Mouse (Mus musculus) Muller cell, postnatal 12 days (primary cell): ENCODE measurements around the gene Trim7.
"Not testable (repeated sequence)": the region's sequence is repeated elsewhere in the genome, so short reads cannot be mapped to it uniquely, and the experiment has no call there.

Source experiments
- DNase-seq: peaks from one replicate; pipeline ENCODE4 v3.0.0-alpha.2; 2015; ENCODE audit errors: inconsistent ontology term

Gene Trim7

DNA sequence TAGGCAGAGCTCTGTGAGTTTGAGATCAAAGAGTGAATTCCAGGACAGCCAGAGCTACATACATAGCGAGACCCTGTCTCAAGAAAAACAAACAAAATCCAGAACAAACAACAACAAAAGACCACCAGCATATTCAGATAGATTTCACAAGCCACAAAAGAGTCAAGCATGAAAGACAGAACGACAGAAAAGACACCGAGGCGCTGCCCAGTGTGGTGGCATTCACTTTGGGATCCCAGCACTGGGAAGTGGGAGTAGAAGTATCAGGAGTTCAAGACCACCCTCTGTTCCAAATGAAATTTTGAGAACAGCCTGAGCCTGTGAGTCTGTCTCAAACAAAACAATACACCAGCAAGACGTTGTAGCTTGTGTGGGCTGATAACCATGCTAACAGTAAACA, 20.9 kb downstream of the Trim7 start:
- no peak for DNase-seq

DNA sequence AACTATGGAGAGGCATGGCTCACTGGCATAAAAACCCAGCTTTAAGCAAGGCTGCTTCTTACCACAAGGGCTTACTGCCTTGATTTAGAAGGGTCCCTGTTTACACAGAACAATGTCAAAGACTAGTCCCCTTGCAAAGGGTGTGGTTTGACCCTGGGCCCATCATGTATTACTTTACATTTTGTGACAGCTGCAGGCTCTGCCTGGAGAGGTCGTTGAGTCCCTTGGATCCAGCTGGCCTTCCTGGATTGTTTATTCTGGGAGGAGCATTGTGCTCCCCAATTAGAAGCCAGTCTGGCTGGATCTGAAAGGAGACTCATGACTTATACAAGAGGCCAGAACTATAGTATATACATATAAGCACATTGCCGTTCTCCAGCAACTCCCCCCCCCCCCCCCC, 24.3 kb downstream of the Trim7 start:
- DNase-seq: no peak

DNA sequence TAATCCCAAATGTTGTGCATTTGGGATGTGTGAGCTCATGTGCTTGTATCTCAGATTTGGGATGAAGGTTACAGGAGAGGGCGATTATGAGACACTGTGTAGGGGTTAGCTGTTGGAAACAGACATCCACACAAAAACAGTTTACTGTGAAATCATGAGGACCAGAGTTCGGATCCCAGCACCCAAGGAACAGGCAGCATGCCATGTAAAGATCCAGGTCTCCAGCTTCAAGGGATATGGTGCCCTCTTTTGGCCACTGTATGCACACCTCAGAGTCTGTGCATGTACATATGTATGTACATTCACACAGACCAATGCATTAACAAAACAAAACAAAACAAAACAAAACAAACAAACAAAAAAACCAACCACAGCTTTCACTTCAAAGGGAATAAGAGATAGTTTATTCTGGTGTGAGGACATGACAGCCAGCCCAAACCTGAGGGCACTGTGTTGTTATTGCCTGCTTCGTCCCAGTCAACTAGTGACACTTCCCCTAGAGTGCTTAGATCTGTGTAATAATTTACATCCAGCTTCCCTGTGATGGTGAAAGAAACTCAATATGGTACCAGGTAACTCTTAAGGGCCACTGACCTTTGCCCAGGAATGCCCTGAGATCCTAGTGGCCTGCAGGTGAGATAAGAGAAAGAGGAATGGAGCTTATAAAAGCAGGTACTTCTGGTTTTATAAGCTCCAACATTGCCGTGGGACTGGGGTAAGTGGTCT, 25.5 kb downstream of the Trim7 start:
- no peak for DNase-seq

DNA sequence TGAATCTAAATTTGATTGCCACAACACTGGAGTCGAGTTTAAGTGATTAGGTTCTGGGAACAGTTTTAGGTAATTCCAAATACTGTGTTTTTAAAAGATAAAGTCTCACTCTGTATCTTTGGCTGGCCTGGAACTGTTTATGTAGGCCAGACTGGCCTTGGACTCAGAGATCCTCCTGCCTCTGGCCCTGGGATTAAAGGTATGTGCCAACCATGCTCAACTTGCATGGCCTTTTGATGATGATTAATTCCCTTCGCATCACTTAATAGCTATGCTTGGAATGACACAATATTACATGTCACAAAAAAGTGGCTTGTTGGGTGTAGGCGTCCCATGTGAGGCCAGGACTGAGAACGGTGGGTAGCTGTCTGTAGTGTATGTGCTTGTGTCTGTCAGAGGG, 26.2 kb downstream of the Trim7 start:
- DNase-seq: peak; percentile 48

DNA sequence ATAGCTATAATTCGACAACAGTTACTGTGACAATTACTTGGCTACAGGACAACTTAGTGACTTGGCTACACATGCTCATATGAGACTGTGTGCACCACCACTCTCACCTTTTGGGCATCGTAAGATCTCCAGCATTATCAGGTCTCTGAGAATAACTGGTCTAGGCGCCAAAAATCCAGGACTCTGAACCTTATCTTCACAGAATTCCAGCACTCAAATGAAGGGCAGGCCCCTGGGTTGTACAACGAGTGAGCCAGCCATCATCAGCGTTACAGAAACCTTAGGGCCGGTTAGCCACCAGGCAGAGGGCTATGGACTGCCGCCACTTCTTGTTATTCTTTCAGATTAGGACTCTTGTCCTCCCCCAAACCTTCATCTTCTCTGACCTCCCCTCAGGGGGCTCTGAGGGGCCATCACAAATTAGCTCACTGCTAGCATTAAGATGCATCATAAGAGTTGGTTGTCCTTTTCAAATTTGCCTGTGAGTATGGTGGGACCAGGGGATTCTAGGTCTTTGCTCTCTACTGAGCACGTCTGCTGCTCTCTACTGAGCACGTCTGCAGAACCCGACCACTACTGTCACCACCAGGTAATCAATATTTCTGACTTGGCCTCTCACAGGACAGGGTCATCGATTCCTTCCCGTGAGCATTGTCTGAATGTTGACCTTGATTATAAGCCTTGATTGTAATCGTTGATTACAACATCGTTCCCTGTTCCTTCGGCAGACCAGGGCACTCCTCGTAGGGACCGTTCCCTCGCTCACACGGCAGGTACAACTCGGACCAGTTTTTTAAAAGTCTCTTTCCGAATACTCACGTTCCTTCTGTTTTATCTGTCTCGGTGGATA, 26.9 kb downstream of the Trim7 start:
- no peak for DNase-seq

DNA sequence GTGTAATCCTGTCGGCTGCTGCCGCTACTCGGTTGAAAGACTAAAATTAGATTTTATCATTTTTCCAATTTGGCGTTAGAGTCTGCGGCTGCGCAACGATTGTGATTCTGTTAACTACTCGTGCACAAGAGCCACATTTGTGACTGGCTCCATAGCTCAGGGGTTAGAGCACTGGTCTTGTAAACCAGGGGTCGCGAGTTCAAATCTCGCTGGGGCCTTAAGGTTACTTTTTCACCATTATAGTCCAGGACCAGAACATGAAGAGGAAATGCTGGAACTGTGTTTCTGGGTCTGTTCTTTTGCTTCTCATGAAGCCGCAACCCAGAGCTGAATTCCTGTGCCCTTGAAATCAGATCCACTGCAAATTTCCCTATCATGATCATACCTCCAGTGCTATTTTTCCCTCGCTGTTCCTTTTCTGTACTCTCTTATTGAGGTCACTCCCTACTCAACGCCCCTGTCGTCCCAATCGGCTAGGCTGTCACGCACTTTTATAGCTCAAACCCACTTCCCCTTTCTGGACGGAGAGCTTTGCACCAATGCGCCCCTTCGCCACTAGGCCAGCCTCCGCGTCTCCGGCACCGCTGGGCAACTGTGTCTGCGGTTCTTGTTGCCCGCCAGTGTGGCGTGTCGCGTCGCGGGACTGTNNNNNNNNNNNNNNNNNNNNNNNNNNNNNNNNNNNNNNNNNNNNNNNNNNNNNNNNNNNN, 27.7 kb downstream of the Trim7 start:
- DNase-seq: peak; percentile 92

DNA sequence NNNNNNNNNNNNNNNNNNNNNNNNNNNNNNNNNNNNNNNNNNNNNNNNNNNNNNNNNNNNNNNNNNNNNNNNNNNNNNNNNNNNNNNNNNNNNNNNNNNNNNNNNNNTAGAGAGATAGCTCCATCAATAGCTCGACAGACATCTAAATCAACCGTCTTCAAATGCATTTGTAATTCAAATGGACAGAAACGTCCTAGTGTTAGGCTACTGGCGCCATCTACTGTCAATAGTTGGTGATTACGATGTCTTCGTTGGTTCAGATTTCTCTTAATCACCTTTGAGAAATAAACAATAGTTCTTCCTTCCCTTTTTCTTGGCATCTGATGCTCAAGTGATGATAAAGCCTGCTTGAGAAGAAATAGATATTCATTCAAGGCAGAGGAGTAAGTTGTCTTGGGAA, 33.1 kb downstream of the Trim7 start:
- DNase-seq: peak; percentile 46

DNA sequence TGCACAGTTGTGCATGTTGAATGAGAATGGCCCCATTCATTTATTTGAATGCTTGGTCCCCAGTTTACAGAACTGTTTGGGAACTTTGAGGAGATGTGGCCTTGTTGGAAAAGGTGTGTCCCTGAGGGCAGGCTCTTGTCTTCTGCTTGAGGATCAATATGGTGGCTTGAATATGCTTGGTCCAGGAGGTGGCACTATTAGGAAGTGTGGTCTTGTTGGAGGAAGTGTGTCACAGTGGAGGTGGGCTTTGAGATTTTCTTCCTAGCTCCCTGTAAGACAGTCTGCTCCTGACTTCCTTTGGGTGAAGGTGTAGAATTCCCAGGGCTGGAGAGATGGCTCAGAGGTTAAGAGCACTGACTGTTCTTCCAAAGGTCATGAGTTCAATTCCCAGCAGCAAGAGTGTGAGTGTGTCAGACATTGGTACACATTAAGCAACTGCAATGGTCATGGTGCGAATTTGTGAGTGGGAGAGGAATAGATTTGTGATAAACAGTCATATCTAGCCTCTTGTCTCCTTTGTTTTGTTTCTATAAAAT, 36.9 kb downstream of the Trim7 start:
- no peak for DNase-seq

DNA sequence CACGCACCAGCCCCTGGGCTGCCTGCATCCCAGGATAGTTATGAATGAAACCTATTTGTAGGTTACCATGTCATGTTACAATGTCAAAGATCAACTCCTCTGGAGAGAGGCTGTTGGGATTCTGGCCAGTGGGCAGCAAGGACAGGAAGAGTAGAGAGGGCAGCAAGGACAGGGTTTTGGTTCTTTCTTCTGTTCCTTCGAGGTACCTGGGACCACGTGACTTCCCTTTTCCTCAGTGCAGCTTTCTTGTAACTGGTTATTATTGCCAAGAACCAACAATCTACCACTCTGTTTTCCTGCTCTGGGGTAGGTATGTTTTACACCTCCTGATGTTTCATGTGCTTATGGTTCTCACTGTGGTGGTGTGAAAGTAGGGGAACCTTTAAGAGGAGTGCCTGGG, 37.9 kb downstream of the Trim7 start:
- no peak for DNase-seq

DNA sequence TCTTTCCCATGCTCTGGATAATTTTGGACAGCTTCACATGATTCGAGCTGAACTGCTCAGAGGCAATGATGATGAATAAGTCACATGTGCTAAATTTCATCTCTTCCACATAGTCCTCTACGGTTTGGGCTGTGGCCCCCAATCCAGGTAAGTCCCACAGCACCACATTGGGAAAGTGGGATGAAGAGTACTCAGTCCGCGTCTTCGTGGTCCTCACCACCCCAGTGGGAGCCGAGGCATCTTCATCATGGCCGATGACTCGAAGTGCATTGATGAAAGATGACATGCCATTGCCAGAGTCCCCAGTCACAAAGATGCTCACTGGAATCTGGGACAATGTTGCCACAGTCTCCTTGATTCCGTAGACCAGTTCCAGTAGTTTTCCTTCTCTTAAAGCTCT, 40.5 kb downstream of the Trim7 start:
- DNase-seq: no peak

DNA sequence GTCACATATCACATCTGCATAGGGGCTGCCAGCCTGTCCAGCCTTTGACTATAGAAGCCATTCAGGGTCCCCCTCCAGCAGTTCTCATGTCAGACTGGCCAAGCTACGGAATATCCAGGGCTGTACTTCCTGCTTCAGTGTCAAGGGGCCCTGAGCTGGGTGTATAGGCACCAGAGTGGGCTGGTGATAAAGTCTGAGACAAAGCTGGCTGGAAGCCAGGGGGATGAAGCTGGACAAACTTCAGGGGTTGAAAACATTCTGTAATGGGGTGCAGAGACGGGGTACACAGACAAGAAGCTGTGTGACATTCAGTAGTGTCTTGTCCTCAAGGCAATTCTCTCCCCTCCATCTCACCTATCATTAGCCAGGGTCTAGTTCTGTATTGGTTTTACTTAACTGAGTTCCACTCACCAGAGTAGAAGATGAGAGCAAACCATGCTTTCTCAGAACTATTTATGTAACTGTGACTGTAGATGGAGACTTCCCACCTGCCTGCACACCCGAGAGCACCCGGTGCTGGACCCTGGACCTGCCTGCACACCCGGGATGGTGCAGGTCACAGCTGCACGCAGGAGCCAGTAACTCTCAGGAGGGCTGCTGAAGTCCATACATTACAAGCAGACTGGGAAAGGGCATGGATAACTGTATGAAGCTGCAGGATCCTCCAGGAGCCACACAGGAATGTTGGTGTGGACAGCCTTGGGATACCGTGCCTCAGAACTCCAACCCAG, 43.6 kb downstream of the Trim7 start:
- peak; percentile 11 for DNase-seq

DNA sequence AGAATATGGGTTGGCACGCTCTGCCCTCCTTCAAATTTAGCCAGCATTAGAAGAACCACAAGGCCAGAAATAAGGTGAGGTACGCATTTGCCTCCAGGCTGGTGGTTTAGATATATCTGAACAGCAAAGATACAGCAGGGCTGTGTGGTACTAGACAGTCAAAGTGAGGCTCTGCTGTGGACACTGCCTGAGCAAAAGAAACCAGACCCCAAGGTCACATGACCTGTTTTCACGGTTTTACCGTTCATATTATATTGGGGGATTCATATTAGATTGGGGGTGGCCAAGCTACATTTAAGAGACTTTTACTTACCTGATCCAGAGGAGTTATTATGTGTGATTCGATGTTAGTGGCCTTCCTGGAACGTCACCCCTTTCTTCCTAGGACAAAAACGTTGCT, 44.8 kb downstream of the Trim7 start:
- DNase-seq: peak; percentile 26

DNA sequence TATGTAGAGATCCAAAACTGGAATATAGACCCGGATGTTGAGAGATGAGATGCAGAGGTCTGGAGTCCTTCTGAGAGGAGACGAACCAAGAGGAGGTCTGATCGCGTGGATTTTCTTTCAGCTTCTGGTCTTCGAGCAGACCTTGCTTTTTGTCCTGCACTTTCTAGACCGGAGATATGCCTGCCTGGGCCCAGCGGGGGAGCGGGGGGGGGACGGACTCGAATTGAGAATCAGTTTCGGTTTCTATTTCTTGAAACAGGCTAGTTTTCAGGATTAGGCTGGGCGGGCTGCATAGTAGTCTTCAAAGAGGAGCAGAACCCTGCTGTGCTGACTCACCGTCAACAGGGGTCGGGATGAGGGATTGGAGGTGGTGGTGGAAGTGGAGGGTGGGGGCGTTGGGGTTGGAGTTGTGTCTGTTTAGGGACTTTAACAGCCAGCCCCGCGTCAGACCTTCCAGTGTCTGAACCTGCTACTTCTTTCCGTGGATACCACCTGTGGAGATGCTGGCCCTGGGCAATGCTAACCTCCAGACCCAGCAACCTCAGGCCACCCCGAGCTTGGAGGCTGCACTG, 45.3 kb downstream of the Trim7 start, which contains the start of gene Irgm1:
TSS of gene Irgm1 (minus strand) at position 483 of the 572 bp plus-strand sequence.
- DNase-seq: peak; percentile 93

DNA sequence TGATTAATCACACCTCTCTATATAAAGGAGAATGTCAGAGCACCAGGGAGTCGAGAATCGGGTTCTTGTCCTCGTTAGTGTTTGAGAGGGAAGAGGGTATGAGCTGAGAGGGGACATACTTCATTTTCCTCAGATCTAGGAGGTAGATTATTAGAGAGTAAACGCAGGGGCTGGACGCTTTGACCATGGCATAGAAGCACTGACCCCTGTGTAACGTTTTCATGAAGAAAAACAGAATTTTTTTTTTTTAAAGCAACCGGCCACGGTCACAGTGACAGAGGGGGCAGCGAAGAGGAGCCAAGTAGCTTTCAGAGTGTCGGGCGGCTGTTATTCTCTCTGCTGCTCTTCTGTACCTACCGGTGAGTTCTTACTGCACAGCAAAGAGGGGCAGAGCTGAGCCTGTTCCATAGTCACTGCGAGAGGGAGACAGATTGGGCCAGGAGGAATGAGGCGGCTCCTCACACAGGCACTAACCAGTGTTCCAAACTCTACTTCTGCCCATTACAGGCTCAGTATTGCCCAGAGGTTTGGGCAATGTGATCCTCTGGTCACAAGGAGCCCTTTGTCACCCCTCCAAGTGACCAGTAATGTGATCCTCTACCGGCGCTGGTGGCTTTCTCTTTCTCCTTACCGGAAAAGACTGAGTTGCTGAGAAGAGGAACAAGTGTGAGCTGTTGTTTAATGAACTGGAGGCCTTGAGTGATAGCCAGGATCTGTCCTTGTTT, 46.0 kb downstream of the Trim7 start:
- DNase-seq: peak; percentile 65

DNA sequence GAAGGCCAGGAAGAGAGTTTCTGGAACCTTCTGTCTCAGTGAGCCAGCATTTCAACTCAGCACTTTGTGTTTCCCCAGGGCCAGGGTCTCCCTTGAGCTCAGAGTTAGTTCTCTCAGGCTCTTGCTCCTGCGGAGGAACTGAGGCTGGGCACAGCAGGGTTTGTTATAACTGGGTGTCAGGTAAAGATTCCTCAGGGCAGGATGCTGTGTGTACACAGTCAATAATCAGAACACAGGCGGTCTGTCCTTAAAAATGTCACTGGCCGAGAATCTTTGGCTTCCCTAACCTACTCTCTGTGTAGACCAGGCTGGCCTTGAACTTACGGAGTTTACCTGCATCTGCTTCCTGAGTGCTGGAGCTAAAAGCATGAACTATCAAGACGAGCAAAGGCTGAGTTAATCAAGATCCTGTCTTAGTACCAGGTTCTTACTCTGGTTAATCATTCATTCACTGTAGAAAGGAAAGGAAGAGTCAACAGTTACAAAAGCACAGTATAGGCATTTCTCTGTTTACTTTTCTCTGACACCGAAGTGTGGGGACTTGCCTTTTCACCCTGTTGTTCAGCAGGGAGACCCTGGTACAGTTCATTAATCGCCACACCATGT, 46.9 kb downstream of the Trim7 start:
- DNase-seq: no peak

DNA sequence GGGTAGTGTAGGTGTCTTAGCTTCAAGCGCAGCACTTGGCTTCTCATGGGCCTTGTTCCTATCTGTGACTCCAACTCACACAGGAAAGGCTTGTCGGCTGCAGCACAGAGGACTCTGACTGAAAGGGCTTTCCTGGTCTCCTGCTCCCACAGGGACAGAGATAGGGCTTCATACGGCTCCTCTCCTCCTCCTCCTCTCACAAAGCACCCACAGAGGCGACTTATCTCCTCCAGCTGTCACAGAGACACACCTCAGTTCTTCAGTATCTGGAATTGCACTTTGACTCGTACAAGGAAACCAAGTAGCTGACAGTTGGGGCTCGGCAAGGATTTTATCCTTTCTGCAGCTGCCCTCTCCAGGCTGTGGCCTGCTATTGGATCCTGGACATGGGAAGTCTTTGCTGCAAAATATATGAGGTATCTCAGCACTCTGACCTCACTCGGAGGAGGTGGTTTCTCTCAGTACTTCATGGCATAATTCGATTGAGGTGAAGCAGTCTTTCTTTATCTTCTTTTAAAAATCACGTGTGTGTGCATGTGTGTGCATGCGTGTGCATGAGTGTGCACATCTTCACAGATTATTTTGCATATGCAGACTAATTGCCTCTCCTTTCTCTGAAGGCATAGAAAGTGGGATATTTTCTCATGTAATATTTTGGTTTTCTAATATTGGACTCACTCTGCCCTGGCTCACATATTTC, 47.8 kb downstream of the Trim7 start:
- DNase-seq: no peak

DNA sequence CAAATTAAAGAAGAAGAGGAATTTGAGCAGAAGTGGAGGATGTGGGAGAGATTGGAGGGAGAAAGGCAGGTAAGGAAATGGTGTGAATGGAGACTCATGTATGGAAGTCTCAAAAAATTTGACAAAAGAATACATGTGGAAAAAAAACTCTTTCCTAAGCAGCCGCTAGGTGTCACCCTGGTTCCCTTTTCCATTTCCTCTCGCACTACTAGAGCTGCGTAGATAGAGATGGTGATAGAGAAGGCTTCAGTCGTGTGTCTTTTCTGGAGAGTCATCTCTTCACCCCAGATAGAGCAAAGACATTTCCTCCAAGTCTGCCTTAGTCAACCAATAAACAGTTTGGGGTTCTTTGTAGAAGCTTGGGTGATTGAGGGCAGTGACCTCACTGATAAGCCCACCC, 48.5 kb downstream of the Trim7 start:
- DNase-seq: peak; percentile 58

DNA sequence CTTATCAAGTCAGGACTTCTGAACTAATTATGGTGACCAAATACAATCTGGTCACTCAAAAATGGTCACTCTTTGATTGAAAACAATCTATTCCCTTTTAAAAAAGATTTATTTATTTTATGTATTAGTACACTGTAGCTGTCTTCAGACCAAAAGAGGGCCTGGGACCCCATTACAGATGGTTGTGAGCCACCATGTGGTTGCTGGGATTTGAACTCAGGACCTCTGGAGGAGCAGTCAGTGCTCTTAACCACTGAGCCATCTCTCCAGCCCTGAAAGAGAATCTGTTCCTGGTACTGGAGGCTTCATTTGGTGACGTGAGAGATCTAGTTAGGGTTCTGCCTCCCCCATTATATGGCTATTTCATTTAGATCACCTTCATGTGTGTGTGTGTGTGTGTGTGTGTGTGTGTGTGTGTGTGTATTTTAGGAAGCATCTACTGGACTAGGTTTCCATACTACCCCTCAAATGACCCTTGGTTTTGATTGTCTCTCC, 49.5 kb downstream of the Trim7 start:
- DNase-seq: not testable (repeated sequence)

DNA sequence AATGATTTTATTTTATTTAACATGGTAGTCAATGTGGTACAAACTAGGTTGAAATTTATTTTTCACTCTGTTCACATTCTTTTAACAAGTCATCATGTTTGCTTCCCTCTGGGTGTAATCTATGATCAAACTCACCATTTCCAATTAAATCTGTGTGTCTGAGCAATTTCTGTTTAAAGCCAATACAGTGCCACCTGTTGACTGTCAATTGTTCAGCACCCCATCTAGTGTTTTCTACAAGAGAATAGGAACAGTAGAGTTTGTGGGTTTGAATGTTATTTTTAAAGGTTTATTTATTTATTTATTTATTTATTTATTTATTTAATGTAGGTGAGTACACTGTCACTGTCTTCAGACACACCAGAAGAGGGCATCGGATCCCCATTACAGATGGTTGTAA, 50.7 kb downstream of the Trim7 start:
- no peak for DNase-seq
